Mouse (Mus musculus) liver, embryonic 13.5 days (tissue): Measurements from ENCODE around the gene Atp8b4. TPM values are rescaled to one million over a fixed set of nuclear protein-coding genes. Genes with fewer than 3 reads are reported as not detected.

Experiments
- ATAC-seq: fragments of 200-750 bp; cut with Nextera tagmentation; 2 replicates; pipeline ENCODE4 v1.8.0; 2017; ENCODE audit warnings: low read depth, mild to moderate bottlenecking, moderate number of reproducible peaks, moderate library complexity
- DNase-seq: peaks from one replicate; pipeline ENCODE4 v3.0.0; 2022
- H3K27ac ChIP-seq: fragments of 300-500 bp; sonication (generic); 2 replicates; pipeline ENCODE4 v1.5.1; 2015; ENCODE audit warnings: moderate library complexity, mild to moderate bottlenecking, inconsistent platforms
- H3K27me3 ChIP-seq: fragments of 300-500 bp; sonication (generic); 2 replicates; pipeline ENCODE4 v1.6.1; 2015; ENCODE audit warnings: mild to moderate bottlenecking, inconsistent platforms
- H3K36me3 ChIP-seq: fragments of 300-500 bp; sonication (generic); 2 replicates; pipeline ENCODE4 v1.6.1; 2015; ENCODE audit warnings: mild to moderate bottlenecking, inconsistent platforms
- H3K4me1 ChIP-seq: fragments of 300-500 bp; sonication (generic); replicated peaks from 2 replicates; pipeline ENCODE4 v1.6.1; 2015; ENCODE audit warnings: inconsistent platforms
- H3K4me2 ChIP-seq: fragments of 300-500 bp; sonication (generic); 2 replicates; pipeline ENCODE4 v1.6.1; 2015; ENCODE audit warnings: inconsistent platforms, mild to moderate bottlenecking, moderate library complexity
- H3K4me3 ChIP-seq: fragments of 300-500 bp; sonication (generic); replicated peaks from 2 replicates; pipeline ENCODE4 v1.5.1; 2015; ENCODE audit warnings: mild to moderate bottlenecking, inconsistent platforms
- H3K9ac ChIP-seq: fragments of 300-500 bp; sonication (generic); 2 replicates; pipeline ENCODE4 v1.6.1; 2015; ENCODE audit warnings: mild to moderate bottlenecking, inconsistent platforms
- H3K9me3 ChIP-seq: fragments of 300-500 bp; sonication (generic); replicated peaks from 2 replicates; pipeline ENCODE4 v1.6.1; 2016; ENCODE audit warnings: inconsistent platforms
- WGBS: fragments of 180-500 bp; shearing (Covaris S2); methylation state at CpG from one replicate; pipeline ENCODE4 v1.1.7; 2015; ENCODE audit not compliant: insufficient replicate concordance; 5-methylcytosine and 5-hydroxymethylcytosine counted together
- polyA plus RNA-seq: library from polyadenylated mRNA; unstranded; fragments of >200 nt; fragmentation: Nextera tagmentation; extraction: Ambion mirVana; gene quantifications from 2 replicates; pipeline ENCODE4 v1.2.1, GENCODE M21; 2015

Atp8b4 gene
- polyA plus RNA-seq, 1 experiment from 2014 or later: 4.6 TPM

- H3K9me3 ChIP-seq: no peaks in the 10 kb centered on the region
- no peak for ATAC-seq
- H3K27ac ChIP-seq: no peak overlapping the region
- DNase-seq: no peak
- H3K4me3 ChIP-seq: no peak overlapping the region
- H3K9ac ChIP-seq: no peak overlapping the region
- no peak overlapping the region for H3K4me2 ChIP-seq
- WGBS: 74% methylated on average over 7 of the region's 7 CpGs
- H3K27me3 ChIP-seq: no peaks in the 10 kb centered on the region
- no peaks in the 10 kb centered on the region for H3K36me3 ChIP-seq
- no peaks in the 10 kb centered on the region for H3K4me1 ChIP-seq
Measured at GRCm38 (mm10) chr2:126495230-126495629, 5.2 kb downstream of the Atp8b4 start.

DNA sequence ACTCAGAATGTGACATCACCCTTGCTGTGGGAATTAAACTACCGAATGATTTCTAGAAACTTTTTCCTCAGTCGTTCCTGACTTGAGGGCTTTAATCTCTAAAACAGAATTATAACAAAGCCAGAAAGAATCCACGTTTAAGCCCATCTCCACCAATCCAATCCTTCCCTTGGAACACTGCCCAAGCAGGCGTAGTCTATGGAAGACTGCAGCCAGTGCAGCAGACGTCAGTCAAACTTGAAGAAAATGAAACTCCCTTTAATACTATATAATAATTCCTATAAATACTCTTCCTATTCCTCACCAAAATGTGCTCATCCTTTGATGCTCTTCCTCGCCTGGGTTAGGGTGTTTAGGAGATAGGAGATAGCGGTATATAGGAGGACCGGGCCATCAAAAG lies 7.2 kb downstream of the Atp8b4 start:
- WGBS: 65% methylated on average over 8 of the region's 8 CpGs
- H3K9ac ChIP-seq: no peak overlapping the region
- no peaks in the 10 kb centered on the region for H3K4me1 ChIP-seq
- H3K27ac ChIP-seq: no peak overlapping the region
- no peak overlapping the region for H3K4me3 ChIP-seq
- H3K36me3 ChIP-seq: no peaks in the 10 kb centered on the region
- ATAC-seq (no peak), DNase-seq (no peak)
- H3K27me3 ChIP-seq: no peaks in the 10 kb centered on the region
- H3K4me2 ChIP-seq: no peak overlapping the region
- H3K9me3 ChIP-seq: no peaks in the 10 kb centered on the region

GRCm38 (mm10) chr2:126492713-126493112 lies 7.8 kb downstream of the Atp8b4 start:
- Histone ChIP-seq H3K4me2 (no peak overlapping the region), H3K27me3 (no peaks in the 10 kb centered on the region), H3K4me1 (no peaks in the 10 kb centered on the region), H3K9ac (no peak overlapping the region), H3K9me3 (no peaks in the 10 kb centered on the region), H3K27ac (no peak overlapping the region), H3K4me3 (no peak overlapping the region), H3K36me3 (no peaks in the 10 kb centered on the region)
- 52% methylated on average over 5 of the region's 5 CpGs for WGBS
- no peak for ATAC-seq
- no peak for DNase-seq

GRCm38 (mm10) chr2:126491446-126491845 lies 9.0 kb downstream of the Atp8b4 start:
- ATAC-seq (no peak), DNase-seq (no peak)
- peak overlapping the region; percentile 19 for H3K4me3 ChIP-seq
- H3K4me2 ChIP-seq: no peak overlapping the region
- 17% methylated on average over 4 of the region's 4 CpGs for WGBS
- H3K9me3 ChIP-seq: no peaks in the 10 kb centered on the region
- H3K27me3 ChIP-seq: no peaks in the 10 kb centered on the region
- H3K36me3 ChIP-seq: no peaks in the 10 kb centered on the region
- no peak overlapping the region for H3K27ac ChIP-seq
- H3K4me1 ChIP-seq: no peaks in the 10 kb centered on the region
- no peak overlapping the region for H3K9ac ChIP-seq

GRCm38 (mm10) chr2:126490573-126490972 lies 9.9 kb downstream of the Atp8b4 start:
- no peak for ATAC-seq

DNA sequence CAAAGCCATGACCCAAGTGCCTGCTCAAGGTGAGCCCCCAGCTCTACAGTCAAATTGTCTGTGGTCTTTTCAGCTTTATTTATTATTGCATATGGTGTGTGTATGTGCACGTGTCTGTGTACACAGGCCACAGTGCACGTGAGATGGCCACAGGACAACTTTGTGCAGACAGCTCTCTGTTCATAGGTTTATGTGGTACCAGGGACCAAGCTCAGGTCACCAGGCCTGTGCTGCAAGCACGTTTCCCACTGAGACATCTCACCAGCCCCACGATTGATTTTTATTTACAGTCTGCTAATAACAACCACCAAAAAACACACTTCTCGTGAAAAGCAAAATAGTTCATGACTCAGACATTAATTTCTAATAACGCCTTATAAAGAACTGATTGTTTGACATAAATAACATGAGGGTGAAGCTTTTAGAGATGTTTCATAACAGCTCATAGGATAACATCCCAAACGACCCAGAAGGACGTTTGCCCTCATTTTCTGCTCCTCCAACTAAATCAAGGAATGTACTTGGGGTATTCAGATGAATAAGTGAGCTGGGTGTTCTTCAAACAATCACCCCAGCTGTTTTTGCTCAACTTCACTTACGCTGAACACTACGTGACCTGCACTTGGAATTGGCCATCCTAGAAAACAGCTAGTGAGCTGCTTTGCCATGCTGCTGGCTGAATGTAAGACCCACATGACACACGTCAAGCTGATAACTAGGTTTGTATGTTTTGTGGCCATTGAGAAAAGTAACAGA lies 15.0 kb downstream of the Atp8b4 start:
- 62% methylated on average over 11 of the region's 11 CpGs for WGBS
- no peak overlapping the region for H3K27ac ChIP-seq
- H3K4me3 ChIP-seq: no peak overlapping the region
- no peaks in the 10 kb centered on the region for H3K27me3 ChIP-seq
- no peaks in the 10 kb centered on the region for H3K4me1 ChIP-seq
- no peak for ATAC-seq
- H3K4me2 ChIP-seq: no peak overlapping the region
- no peak overlapping the region for H3K9ac ChIP-seq
- H3K36me3 ChIP-seq: no peaks in the 10 kb centered on the region
- H3K9me3 ChIP-seq: no peaks in the 10 kb centered on the region
- DNase-seq: no peak

More at GRCm38 (mm10) chr2:126490573-126490972, 9.9 kb downstream of the Atp8b4 start:
- no peaks in the 10 kb centered on the region for H3K4me1 ChIP-seq
- H3K27ac ChIP-seq: no peak overlapping the region
- no peak overlapping the region for H3K4me2 ChIP-seq
- WGBS: 57% methylated on average over 9 of the region's 9 CpGs
- no peaks in the 10 kb centered on the region for H3K27me3 ChIP-seq
- no peaks in the 10 kb centered on the region for H3K9me3 ChIP-seq
- no peak overlapping the region for H3K9ac ChIP-seq
- H3K4me3 ChIP-seq: peak overlapping the region; percentile 19
- DNase-seq: no peak
- H3K36me3 ChIP-seq: no peaks in the 10 kb centered on the region

DNA sequence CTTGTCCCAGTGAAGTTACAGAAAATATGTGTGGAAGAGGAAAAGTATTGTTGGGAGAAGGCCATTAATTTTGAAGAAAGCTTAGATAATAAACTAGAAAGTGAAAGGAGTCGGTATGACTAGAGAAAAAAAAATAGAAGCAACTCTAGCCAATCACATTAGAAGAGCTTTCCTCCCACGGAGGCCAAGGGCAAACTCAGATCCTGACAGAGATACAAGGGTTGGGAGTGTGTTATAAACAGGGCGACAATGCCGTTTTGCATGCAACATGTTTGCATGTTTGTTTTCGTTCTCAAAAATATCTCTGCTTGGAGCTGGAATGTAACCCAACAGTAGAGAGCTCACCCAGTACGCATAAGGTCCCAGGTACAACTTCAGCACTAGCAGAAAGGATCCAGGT lies 17.1 kb downstream of the Atp8b4 start:
- DNase-seq (no peak), ATAC-seq (no peak)
- H3K27me3 ChIP-seq: no peaks in the 10 kb centered on the region
- no peak overlapping the region for H3K4me3 ChIP-seq
- H3K36me3 ChIP-seq: no peaks in the 10 kb centered on the region
- H3K9ac ChIP-seq: no peak overlapping the region
- H3K4me2 ChIP-seq: no peak overlapping the region
- 53% methylated on average over 6 of the region's 6 CpGs for WGBS
- no peaks in the 10 kb centered on the region for H3K9me3 ChIP-seq
- no peaks in the 10 kb centered on the region for H3K4me1 ChIP-seq
- H3K27ac ChIP-seq: no peak overlapping the region

DNA sequence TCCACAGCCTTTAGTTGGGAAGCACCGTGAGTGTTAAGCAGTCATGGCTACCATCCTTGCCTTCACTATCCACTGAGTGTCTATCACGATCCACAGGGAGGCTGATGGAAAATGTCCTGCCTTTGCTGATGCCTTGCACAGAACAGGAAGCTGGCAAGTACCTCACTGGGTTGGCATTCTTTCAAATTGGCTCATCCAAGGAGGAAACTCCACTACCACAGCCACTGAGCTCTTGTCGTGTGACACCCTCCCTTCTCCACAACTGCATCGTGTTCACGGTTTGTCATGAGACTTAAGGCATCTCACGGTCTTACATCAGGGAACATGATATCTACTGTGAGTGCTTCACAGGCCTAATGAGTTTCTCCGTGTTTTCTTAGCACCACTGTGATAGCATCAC lies 22.9 kb downstream of the Atp8b4 start:
- no peak overlapping the region for H3K4me2 ChIP-seq
- H3K36me3 ChIP-seq: no peaks in the 10 kb centered on the region
- ATAC-seq (no peak), DNase-seq (no peak)
- H3K4me3 ChIP-seq: no peak overlapping the region
- H3K27ac ChIP-seq: no peak overlapping the region
- no peaks in the 10 kb centered on the region for H3K4me1 ChIP-seq
- H3K9me3 ChIP-seq: no peaks in the 10 kb centered on the region
- H3K9ac ChIP-seq: no peak overlapping the region
- 70% methylated on average over 7 of the region's 7 CpGs for WGBS
- H3K27me3 ChIP-seq: no peaks in the 10 kb centered on the region

DNA sequence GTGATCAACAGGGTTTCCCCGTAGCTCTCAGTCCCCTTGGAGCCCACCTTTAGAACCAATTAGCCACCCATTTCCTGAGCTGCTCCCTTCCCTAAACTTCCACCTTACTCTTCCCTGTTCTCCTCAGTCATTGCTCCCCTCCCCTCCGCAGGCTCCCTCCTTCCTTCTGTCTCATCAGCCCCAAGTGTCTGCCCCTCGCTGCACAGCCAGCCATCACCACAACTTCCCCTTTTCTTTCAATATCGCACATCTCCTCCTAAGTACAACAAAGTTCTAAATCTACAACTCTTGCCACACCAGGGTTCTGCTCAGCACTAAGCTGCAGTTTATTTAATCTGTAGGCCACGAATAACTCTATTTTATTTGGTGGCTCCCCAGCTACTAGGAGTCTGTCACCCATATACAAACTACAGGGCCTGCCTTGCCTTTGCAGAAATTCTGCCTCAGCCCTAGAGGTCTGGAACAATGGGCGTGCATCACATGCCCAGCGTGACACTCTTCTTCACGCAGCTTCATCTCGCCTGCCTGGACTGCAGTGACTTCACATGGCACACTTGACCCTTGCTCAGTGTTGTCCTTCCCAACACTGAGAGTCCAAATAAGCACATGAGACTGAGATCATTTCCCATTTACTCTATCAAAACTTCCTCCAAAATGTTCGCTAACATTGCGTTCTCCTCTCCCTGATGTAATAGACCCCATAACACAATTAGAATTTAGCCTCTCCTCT lies 24.6 kb downstream of the Atp8b4 start:
- Histone ChIP-seq H3K9me3 (no peaks in the 10 kb centered on the region), H3K27ac (peak overlapping the region; percentile 9; the same call in 1 of the 2 replicates), H3K36me3 (no peaks in the 10 kb centered on the region), H3K9ac (no peak overlapping the region), H3K4me2 (no peak overlapping the region), H3K4me3 (no peak overlapping the region), H3K4me1 (no peaks in the 10 kb centered on the region), H3K27me3 (no peaks in the 10 kb centered on the region)
- ATAC-seq (no peak), DNase-seq (no peak)
- WGBS: 27% methylated on average over 11 of the region's 11 CpGs

DNA sequence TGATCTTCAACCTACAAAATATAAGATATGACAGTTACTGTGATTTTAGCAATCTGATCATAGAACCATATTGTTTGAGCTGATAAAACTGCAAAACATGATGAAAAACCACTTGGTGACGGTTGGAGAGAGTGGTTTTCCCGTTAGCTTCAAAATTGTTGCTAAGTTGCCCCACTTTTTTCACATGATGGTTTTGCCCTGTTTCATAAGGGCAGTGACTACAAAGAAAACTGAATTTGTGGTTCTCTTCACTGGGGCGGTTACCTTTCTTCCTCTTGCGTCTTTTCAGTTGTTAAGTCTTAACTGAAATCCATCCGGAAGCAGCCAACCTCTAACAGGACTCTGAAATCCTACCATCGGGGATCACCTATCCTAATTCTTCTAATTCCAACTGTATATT lies 26.5 kb downstream of the Atp8b4 start:
- no peaks in the 10 kb centered on the region for H3K36me3 ChIP-seq
- no peaks in the 10 kb centered on the region for H3K4me1 ChIP-seq
- H3K9me3 ChIP-seq: no peaks in the 10 kb centered on the region
- 45% methylated on average over 6 of the region's 6 CpGs for WGBS
- H3K4me3 ChIP-seq: no peak overlapping the region
- no peak overlapping the region for H3K9ac ChIP-seq
- H3K27ac ChIP-seq: no peak overlapping the region
- H3K4me2 ChIP-seq: no peak overlapping the region
- ATAC-seq (no peak), DNase-seq (no peak)
- H3K27me3 ChIP-seq: no peaks in the 10 kb centered on the region

DNA sequence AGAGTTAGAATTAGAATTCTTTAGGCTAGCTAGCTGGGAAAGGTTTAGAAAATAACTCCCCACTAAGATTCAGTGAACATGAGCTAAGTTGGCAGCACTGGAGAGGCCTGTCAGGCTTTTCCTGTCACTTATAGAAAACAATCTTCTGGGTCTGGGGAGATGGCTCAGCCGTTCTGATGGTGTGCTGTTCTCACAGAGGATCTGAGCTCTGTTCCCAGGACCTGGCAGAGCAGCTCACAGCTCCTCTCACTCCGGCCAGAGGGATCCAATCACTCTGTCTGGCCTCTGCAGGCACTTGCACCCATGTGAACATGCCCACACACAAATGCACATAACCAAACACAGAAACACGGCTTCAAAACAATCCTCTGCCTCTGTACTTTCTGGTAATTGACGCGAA lies 27.6 kb downstream of the Atp8b4 start:
- Histone ChIP-seq H3K4me1 (no peaks in the 10 kb centered on the region), H3K36me3 (no peaks in the 10 kb centered on the region), H3K27ac (no peak overlapping the region), H3K27me3 (no peaks in the 10 kb centered on the region), H3K9me3 (no peaks in the 10 kb centered on the region), H3K9ac (no peak overlapping the region), H3K4me2 (no peak overlapping the region), H3K4me3 (no peak overlapping the region)
- DNase-seq (no peak), ATAC-seq (no peak)
- 60% methylated on average over 5 of the region's 5 CpGs for WGBS

GRCm38 (mm10) chr2:126467790-126468189 lies 32.7 kb downstream of the Atp8b4 start:
- Histone ChIP-seq H3K4me3 (no peak overlapping the region), H3K27ac (no peak overlapping the region), H3K9ac (no peak overlapping the region), H3K9me3 (no peaks in the 10 kb centered on the region), H3K4me1 (no peaks in the 10 kb centered on the region), H3K27me3 (no peaks in the 10 kb centered on the region), H3K4me2 (no peak overlapping the region), H3K36me3 (no peaks in the 10 kb centered on the region)
- WGBS: 30% methylated on average over 4 of the region's 4 CpGs
- DNase-seq: no peak
- no peak for ATAC-seq
